Mouse (Mus musculus): ENCODE measurements around the gene Col9a1.

Gene Col9a1

GRCm38 (mm10) chr1:24300700-24301099 is 123.3 kb downstream of the Col9a1 start:
- no peak for DNase-seq

Measured in right cerebral cortex, adult 18-20 months (tissue).